Mouse (Mus musculus) liver, postnatal 0 days (tissue): ENCODE measurements around the gene Igf2bp3. TPM values are rescaled to one million over a fixed set of nuclear protein-coding genes. Genes with fewer than 3 reads are reported as not detected.

Source experiments
- ATAC-seq: fragments of 200-750 bp; cut with Nextera tagmentation; 2 replicates; pipeline ENCODE4 v1.8.0; 2017; ENCODE audit warnings: mild to moderate bottlenecking, moderate library complexity
- DNase-seq: peaks from one replicate; pipeline ENCODE4 v3.0.0-alpha.2; 2016
- H3K27ac ChIP-seq: fragments of 300-500 bp; sonication (generic); 2 replicates; pipeline ENCODE4 v1.5.1; 2014; ENCODE audit warnings: antibody characterized with exemption, moderate library complexity, mild to moderate bottlenecking, low read depth
- H3K27me3 ChIP-seq: fragments of 300-500 bp; sonication (generic); 2 replicates; pipeline ENCODE4 v1.6.1; 2014; ENCODE audit warnings: low read length, control low read depth, mixed read lengths; ENCODE audit not compliant: insufficient read depth
- H3K36me3 ChIP-seq: fragments of 300-500 bp; sonication (generic); replicated peaks from 2 replicates; pipeline ENCODE4 v1.6.1; 2014; ENCODE audit warnings: mild to moderate bottlenecking, control low read depth, low read length, moderate library complexity, mixed read lengths; ENCODE audit not compliant: insufficient read depth
- H3K4me1 ChIP-seq: fragments of 300-500 bp; sonication (generic); 2 replicates; pipeline ENCODE4 v1.6.1; 2014; ENCODE audit warnings: antibody characterized with exemption, mild to moderate bottlenecking, control low read depth; ENCODE audit not compliant: insufficient read depth
- H3K4me2 ChIP-seq: fragments of 300-500 bp; sonication (generic); 2 replicates; pipeline ENCODE4 v1.6.1; 2014; ENCODE audit warnings: low read depth, mild to moderate bottlenecking, low read length, moderate library complexity, mixed read lengths
- H3K4me3 ChIP-seq: fragments of 300-500 bp; sonication (generic); 2 replicates; pipeline ENCODE4 v1.5.1; 2014; ENCODE audit warnings: low read depth, low read length
- H3K9ac ChIP-seq: fragments of 300-500 bp; sonication (generic); replicated peaks from 2 replicates; pipeline ENCODE4 v1.6.1; 2014; ENCODE audit warnings: mild to moderate bottlenecking, moderate library complexity
- H3K9me3 ChIP-seq: fragments of 300-500 bp; sonication (generic); 2 replicates; pipeline ENCODE4 v1.6.1; 2016; ENCODE audit warnings: mild to moderate bottlenecking, control low read depth, low read length, mixed read lengths
- CTCF ChIP-seq: sonication (generic); IDR thresholded peaks from 2 replicates; pipeline ENCODE4 v1.5.1; 2016; ENCODE audit warnings: antibody characterized with exemption, low read depth
- EP300 ChIP-seq: IDR thresholded peaks from 2 replicates; pipeline ENCODE4 v1.6.1; 2016; ENCODE audit warnings: antibody characterized with exemption, low read depth, mild to moderate bottlenecking
- WGBS: fragments of 180-500 bp; shearing (Covaris S2); extraction: QIAGEN DNeasy Blood & Tissue Kit; methylation state at CpG from one replicate; pipeline ENCODE4 v1.1.7; 2014; ENCODE audit not compliant: insufficient replicate concordance; 5-methylcytosine and 5-hydroxymethylcytosine counted together
- polyA plus RNA-seq: library from polyadenylated mRNA; unstranded; fragments of >200 nt; fragmentation: Nextera tagmentation; extraction: Ambion mirVana; gene quantifications from 2 replicates; pipeline ENCODE4 v1.2.1, GENCODE M21; 2015

Igf2bp3 gene
- polyA plus RNA-seq, 1 experiment from 2014 or later = 31.3 TPM

DNA sequence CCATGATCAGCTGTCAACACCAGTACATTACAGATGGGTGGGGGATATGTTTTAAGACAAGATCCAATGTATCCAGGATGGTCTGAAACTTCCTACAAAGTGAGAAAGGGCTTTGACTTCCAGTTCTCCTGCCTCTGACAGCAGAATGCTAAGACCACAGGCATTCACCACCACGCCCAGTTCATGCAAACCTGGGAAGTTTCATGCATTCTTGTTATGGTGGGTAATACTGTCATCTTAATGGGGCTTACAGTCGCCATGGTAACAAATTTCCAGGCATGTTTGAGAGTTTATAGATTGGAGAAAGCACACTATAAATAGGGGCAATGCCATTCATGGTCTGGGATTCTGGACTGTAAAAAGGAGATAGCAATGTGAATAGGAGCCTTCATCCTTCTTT lies 105.6 kb downstream of the Igf2bp3 start:
- H3K9me3 ChIP-seq = no peaks in the 10 kb centered on the region
- no peak overlapping the region for H3K9ac ChIP-seq
- H3K4me3 ChIP-seq = no peak overlapping the region
- DNase-seq (no peak), ATAC-seq (no peak)
- TF ChIP-seq EP300 (no peak), CTCF (no peak)
- 72% methylated on average over 2 of the region's 2 CpGs for WGBS
- H3K4me2 ChIP-seq = no peak overlapping the region
- no peaks in the 10 kb centered on the region for H3K4me1 ChIP-seq
- H3K36me3 ChIP-seq = peaks cover 31% of the 10 kb centered on the region
- H3K27ac ChIP-seq = no peak overlapping the region
- H3K27me3 ChIP-seq = no peaks in the 10 kb centered on the region

- Histone ChIP-seq H3K4me2 (no peak overlapping the region), H3K9me3 (no peaks in the 10 kb centered on the region), H3K27ac (no peak overlapping the region), H3K9ac (no peak overlapping the region), H3K4me1 (no peaks in the 10 kb centered on the region), H3K4me3 (no peak overlapping the region), H3K36me3 (peaks cover 41% of the 10 kb centered on the region), H3K27me3 (no peaks in the 10 kb centered on the region)
- no peak for TF ChIP-seq CTCF
- no peak for TF ChIP-seq EP300
- ATAC-seq (no peak), DNase-seq (no peak)
- WGBS = 76% methylated on average over 15 of the region's 15 CpGs
Measured at GRCm38 (mm10) chr6:49106746-49107500, 107.8 kb downstream of the Igf2bp3 start.

DNA sequence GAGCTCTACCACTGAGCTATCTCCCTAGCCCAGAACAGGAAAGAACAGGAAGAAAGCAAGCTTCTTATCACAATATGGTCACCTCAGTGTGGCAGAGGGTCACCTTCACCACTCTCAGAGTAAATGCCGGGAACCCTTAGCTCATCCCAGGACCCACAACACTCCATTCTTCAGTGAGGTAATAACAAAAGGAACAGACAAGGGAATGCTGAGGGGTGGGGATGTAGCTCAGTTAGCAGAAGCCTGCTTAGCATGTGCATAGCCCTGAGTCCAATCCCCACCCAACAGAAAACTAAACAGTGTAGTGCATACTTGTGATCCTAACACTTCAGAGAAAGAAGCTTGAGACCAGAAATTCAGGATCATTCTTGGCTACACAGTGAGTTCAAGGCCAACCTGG lies 115.7 kb downstream of the Igf2bp3 start:
- H3K27ac ChIP-seq = no peak overlapping the region
- H3K4me3 ChIP-seq = no peak overlapping the region
- TF ChIP-seq EP300 = no peak
- no peak for TF ChIP-seq CTCF
- no peak for ATAC-seq
- H3K27me3 ChIP-seq = no peaks in the 10 kb centered on the region
- peaks cover 14% of the 10 kb centered on the region for H3K4me1 ChIP-seq
- no peaks in the 10 kb centered on the region for H3K9me3 ChIP-seq
- no peak overlapping the region for H3K4me2 ChIP-seq
- no peak overlapping the region for H3K9ac ChIP-seq
- H3K36me3 ChIP-seq = peaks cover 30% of the 10 kb centered on the region
- no peak for DNase-seq
- WGBS = 53% methylated on average over 1 of the region's 1 CpGs

DNA sequence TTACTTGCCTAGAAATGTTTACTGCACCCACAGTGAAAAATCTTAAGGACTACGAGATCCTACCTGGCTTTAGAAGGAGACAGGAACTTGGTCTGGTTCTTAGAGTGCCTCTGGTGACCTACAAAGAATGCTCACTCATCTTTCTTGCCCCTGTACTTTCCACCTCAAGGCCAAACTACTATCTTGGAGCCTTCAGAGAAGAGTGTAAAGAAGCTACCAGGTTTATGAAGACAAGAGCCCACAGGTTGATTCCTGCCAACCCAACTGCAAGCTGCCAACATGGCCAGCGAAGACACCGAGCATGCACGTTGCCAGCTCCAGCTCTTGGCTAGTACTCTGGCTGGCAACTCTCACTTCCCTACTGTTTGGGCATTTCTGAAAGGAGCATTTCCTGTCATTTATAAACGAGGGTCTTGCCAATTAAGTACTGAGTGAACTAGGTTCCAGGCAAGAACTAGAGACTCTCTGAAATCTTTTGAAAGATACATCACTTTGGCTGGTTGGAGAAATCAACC lies 117.1 kb downstream of the Igf2bp3 start:
- H3K4me2 ChIP-seq = peak overlapping the region; percentile 44; the same call in 1 of the 2 replicates
- H3K9me3 ChIP-seq = no peaks in the 10 kb centered on the region
- DNase-seq (no peak), ATAC-seq (no peak)
- no peaks in the 10 kb centered on the region for H3K27me3 ChIP-seq
- WGBS = 64% methylated on average over 5 of the region's 5 CpGs
- H3K36me3 ChIP-seq = peaks cover 34% of the 10 kb centered on the region
- no peak overlapping the region for H3K4me3 ChIP-seq
- TF ChIP-seq EP300 (no peak), CTCF (no peak)
- H3K4me1 ChIP-seq = peaks cover 14% of the 10 kb centered on the region
- peak overlapping the region; percentile 44; the same call in 1 of the 2 replicates for H3K27ac ChIP-seq
- H3K9ac ChIP-seq = no peak overlapping the region

GRCm38 (mm10) chr6:49096933-49097461 lies 117.8 kb downstream of the Igf2bp3 start:
- H3K4me3 ChIP-seq = no peak overlapping the region
- H3K36me3 ChIP-seq = peaks cover 28% of the 10 kb centered on the region
- no peaks in the 10 kb centered on the region for H3K9me3 ChIP-seq
- H3K27me3 ChIP-seq = no peaks in the 10 kb centered on the region
- H3K4me2 ChIP-seq = peak overlapping the region; percentile 44
- H3K27ac ChIP-seq = peak overlapping the region; percentile 57
- H3K9ac ChIP-seq = no peak overlapping the region
- DNase-seq (peak; percentile 73), ATAC-seq (peak; percentile 71; the same call in 1 of the 2 replicates)
- 55% methylated on average over 13 of the region's 13 CpGs for WGBS
- TF ChIP-seq CTCF (no peak), EP300 (no peak; the same call in 1 of the 2 replicates)
- H3K4me1 ChIP-seq = peaks cover 14% of the 10 kb centered on the region

GRCm38 (mm10) chr6:49096421-49096820 lies 118.3 kb downstream of the Igf2bp3 start:
- ATAC-seq (0 out of 2 replicates have a peak, but pooled peaks have one; percentile 9), DNase-seq (no peak)
- H3K9me3 ChIP-seq = no peaks in the 10 kb centered on the region
- H3K27me3 ChIP-seq = no peaks in the 10 kb centered on the region
- no peak for TF ChIP-seq CTCF
- no peak for TF ChIP-seq EP300
- peaks cover 14% of the 10 kb centered on the region for H3K4me1 ChIP-seq
- no peak overlapping the region for H3K9ac ChIP-seq
- WGBS = 80% methylated on average over 7 of the region's 7 CpGs
- peak overlapping the region; percentile 57 for H3K27ac ChIP-seq
- peaks cover 33% of the 10 kb centered on the region for H3K36me3 ChIP-seq
- 0 out of 2 replicates have a peak overlapping the region, but pooled peaks have one; percentile 44 for H3K4me2 ChIP-seq
- no peak overlapping the region for H3K4me3 ChIP-seq
